Mouse (Mus musculus) right cerebral cortex, postnatal 14 days (tissue): ENCODE data around the gene Plk5.
A peak's percentile ranks its signal among the peaks of the same experiment; 100 is the strongest.
"Not testable (repeated sequence)": the region's sequence is repeated elsewhere in the genome, so short reads cannot be mapped to it uniquely, and the experiment has no call there.

Source experiments
- DNase-seq: peaks from one replicate; pipeline ENCODE4 v3.0.0; 2022

Plk5 gene

GRCm38 (mm10) chr10:80331636-80332524, 24.4 kb upstream of the Plk5 start:
- DNase-seq = no peak

GRCm38 (mm10) chr10:80332525-80332989, 23.7 kb upstream of the Plk5 start:
- no peak for DNase-seq

- DNase-seq = no peak
Observed at GRCm38 (mm10) chr10:80336263-80336662, 20.0 kb upstream of the Plk5 start.

DNA sequence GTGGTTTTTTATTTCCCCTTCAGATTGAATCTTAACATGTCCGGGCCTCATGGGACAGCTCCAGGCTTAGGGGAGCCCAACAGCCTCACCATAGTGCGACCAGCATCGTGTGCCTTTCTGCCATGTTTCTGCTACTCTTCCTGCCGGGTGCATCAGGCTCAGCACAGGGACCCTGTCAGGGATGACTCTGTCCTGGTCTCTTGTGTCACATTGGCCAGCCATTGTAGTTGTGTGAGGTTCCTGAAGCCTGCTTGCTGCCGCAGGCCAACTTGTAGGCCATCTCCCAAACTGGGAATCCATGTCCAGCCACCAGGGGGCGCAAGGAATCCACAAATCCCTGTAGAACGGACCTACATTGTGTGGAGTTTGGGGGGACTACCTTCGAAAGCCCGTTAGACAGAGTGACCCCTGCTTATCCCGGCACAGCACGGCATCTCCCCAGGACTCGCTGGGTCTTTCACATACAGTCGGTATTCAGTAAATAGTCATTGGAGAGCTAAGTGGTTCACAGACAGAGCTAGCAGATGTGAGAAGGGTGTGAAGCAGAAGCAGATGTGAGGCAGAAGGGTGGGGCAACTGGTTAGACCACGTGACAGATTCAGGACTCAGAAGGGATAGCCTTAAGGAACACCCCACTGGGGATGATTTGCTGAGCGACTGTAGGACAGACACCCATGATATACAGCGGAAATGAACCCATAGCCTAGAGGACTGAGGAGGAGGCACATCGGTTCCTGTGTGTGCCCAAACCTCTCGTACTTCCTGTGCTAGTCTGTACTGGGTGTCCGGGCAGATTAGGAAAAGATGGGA, 16.1 kb upstream of the Plk5 start:
- DNase-seq = peak; percentile 89

DNA sequence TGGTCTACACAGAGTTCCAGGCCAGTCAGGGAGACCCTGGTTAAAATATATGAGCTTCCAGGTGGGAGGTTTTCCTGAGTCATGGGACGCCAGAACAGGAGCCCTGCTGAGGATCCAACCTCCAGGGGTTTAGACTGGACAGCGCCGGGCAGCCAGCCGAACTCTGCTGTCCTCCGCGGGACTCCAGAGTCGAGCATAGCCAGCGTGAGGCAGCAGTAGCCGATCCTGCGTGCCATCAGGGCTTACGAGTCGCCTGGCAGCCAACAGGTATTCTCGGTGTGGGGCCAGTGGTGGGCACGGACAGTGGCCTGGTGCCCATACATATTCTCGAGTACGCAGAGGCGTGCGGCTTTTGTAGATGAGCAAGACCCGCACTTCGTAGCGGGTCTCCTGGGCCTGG, 15.2 kb upstream of the Plk5 start:
- DNase-seq = no peak

GRCm38 (mm10) chr10:80341491-80342304, 14.6 kb upstream of the Plk5 start:
- DNase-seq = no peak

DNA sequence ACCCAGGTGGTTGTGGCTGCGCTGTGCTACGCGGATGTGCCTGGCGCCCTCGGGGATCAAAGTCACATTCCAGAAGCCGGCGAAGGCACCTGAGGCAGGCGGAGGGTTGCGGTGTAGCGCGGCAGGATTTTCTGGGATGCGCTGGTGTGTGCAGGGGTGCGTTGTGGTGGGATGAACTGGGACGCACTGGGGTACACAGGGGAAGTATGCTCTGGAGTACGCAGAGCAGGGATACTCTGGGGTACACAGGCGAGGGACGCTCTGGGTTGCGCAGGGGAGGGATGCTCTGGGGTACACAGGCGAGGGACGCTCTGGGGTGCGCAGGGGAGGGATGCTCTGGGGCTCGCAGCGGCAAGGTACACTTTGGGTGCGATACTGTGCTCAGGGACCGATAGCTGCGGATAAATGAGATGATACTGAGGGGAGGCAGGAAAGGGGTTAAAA, 13.9 kb upstream of the Plk5 start:
- no peak for DNase-seq

DNA sequence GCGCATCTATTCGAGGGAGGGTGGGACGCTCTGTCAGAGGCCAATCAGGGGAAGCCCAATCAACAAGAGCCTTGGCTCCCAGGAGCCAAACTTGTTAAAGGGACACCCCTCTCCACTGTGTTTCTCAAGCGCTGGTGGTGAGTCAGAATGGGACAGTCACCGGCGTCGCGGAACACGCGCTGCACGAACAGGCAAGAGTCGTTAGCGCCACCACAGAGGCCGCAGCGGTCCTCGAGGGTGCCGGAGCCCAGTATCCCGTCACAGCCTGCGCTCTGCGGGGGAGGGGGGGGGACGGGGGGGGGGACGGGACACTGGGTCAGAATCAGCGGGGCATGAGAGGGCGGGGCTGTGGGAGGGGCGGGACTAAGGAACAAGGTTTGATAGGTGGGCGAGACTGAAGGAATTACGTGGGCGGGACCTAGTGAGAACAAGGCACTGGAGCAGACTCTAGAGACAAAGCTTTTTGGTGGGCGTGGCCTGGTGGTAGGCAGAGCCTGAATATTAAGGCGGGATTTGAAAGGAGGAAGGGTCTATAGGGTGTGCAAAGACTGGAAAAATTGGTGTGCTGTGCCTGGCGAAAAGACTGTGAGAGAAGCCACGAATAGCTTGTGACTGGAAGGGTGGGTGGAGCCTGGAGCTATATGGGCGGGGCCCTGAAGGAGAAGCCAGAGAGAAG, 13.4 kb upstream of the Plk5 start:
- DNase-seq = no peak

DNA sequence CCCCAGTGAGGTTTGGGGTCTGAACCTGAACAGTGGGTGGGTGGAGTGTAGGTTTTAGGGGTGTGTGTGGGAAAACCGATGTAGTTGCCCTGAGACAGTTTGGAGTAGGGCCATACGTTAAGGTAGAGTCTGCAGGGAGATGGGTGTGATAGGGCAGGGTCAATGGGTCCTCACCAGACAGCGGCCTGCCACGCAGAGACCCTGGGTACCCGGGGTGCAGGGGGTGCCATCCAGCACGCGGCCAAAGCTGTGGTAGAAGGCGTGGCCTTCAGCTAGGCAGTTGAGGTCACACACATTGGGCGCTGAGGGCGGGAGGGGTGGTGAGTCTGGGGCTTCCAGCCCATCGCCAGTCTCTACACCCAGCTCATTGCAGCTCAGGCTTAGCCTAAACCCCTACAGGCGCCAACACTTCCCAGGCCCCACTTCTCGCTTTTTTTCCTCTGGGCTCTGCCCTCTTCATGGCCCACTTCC, 12.8 kb upstream of the Plk5 start:
- DNase-seq = no peak

GRCm38 (mm10) chr10:80344131-80344661, 12.1 kb upstream of the Plk5 start:
- DNase-seq = no peak

DNA sequence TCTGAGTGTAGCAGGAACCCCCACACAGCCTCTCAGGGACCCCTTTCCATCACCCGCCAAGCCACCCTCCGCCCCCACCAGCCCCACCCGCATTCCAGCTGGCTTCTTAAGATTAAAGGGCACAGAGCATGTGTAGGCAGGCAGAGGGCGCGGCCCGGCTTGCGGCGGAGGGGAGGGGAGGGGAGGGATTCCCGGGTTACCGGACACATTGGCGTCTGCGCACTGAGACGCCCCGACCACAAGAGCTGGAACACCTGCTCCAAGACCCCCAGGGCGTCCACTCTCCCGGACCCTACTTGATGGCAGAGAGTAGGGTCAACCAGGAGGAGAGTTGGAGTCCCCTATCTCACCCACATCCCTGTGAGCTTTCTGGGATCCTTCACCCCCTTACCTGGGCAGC, 11.1 kb upstream of the Plk5 start:
- no peak for DNase-seq

- DNase-seq = not testable (repeated sequence)
Observed at GRCm38 (mm10) chr10:80345929-80346328, 10.3 kb upstream of the Plk5 start.

GRCm38 (mm10) chr10:80347514-80347967, 8.7 kb upstream of the Plk5 start:
- no peak for DNase-seq

DNA sequence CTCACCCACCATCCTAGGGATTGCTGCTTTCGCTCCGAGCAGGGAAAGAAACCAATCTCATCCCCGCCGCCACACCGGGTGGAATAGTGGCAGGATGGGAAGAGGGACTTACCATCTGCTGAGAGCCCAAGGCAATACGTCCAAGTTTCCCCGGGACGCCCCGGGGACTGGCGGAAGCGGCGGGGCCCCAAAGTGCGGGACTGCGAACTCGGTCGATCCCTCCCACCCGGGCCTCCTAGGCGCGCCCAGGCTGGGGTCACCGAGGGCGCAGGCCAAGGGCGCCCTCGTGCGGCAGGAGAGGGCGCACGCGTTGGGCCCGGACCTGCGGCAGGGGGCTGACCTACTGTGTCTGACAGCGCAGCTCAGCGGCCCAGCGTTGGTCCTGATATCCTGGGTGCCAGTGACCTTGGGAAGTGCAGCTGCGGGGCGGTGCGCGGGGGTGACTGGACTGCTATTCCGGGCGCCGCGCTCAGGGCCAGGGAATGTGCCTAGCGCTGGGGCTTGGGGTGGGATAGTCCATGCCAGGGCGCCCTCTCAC, 7.9 kb upstream of the Plk5 start, which contains the start of gene Adamtsl5:
Adamtsl5 (minus strand) TSS at position 169 of the 538 bp plus-strand sequence.
- DNase-seq = no peak

GRCm38 (mm10) chr10:80348981-80349380, 7.3 kb upstream of the Plk5 start:
- DNase-seq = no peak

GRCm38 (mm10) chr10:80350292-80350691, 6.0 kb upstream of the Plk5 start:
- peak; percentile 86 for DNase-seq

DNA sequence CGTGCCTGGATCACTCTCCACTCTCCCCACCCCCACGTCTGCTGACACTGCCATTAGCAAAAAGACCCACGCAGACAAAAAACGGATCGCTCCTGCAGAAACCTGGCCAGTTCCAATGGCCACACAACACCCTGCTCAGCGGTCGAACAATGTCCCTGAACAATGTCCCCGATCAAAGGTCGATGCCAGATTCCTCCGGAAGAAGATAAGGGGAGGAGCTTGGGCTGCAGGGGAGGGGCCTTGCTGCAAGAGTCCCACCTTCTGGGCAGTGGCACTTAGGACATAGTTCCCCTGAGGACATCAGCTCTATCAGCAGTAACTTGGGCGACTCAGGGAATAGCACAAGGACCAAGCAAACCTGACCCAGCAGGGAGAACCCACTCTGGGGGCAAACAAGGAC, 4.4 kb upstream of the Plk5 start:
- DNase-seq = no peak

GRCm38 (mm10) chr10:80352727-80353126, 3.5 kb upstream of the Plk5 start:
- DNase-seq = no peak

GRCm38 (mm10) chr10:80355431-80355830, 828 bp upstream of the Plk5 start:
- no peak for DNase-seq

- DNase-seq = no peak
Observed at GRCm38 (mm10) chr10:80356737-80357136, 478 bp downstream of the Plk5 start.

DNA sequence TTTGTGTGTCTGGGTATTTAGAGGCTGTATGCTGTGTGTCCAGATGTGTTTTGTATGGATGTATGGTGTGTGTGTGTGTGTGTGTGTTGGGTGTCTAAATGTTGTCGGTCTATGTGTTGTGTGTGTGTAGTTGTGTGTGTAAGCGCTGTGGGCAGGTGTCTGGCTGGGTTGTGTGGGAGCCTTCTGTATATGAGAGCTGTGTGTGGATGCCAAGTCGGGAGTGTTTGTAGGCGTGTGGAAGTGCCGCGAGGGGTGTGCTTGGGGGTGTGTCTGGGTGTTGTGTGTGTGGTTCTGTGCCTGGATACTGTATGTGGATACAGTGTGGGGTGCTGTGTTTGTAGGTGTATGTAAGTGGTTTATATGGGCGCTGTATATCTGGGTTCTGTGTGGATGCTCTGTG, 1.1 kb downstream of the Plk5 start:
- DNase-seq = no peak
